Mouse (Mus musculus): ENCODE measurements around the gene Gm4894. TPM values are rescaled to one million over a fixed set of nuclear protein-coding genes. Genes with fewer than 3 reads are reported as not detected.

The Gm4894 gene
- polyA plus RNA-seq, 1 experiment from 2014 or later, result not detected

DNA sequence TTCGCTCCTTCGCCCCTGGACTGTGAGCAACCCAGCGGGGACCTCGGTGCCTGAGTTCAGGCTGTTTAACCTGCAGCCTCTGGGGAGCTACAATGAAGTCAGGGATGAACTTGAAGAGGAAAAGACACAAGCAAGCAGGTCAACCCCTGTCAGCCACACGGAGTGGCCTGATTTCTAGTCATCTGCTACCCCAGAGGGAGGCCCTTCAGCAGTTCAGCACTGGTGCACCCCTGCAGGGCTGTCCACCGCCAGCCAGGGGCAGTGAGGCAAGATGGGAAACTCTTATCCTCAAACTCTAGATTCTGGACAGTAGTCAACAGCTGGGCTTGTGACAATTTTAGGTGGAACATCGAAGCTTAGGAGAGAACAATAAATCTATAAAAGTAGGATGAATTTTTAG lies 18.6 kb downstream of the Gm4894 start:
- 70% methylated on average over 7 of the region's 7 CpGs for WGBS
- H3K4me3 ChIP-seq (ENCODE audit: low read depth, low read length), result no peak overlapping the region
- no peaks in the 10 kb centered on the region for H3K4me1 ChIP-seq (replicated peaks; ENCODE audit: control insufficient read depth, insufficient read depth, low read length)
- H3K27ac ChIP-seq (ENCODE audit: low read depth, low read length), result no peak overlapping the region
- no peaks in the 10 kb centered on the region for H3K27me3 ChIP-seq (replicated peaks; ENCODE audit: control insufficient read depth, insufficient read depth, low read length)
- ATAC-seq (replicated peaks; ENCODE audit: low FRiP score) (no peak), DNase-seq (ENCODE audit: low spot score) (no peak)
- no peaks in the 10 kb centered on the region for H3K36me3 ChIP-seq (ENCODE audit: control insufficient read depth, insufficient read depth, low read length)
- H3K9me3 ChIP-seq (ENCODE audit: control insufficient read depth, low read length), result no peaks in the 10 kb centered on the region
- H3K4me2 ChIP-seq, result no peak overlapping the region
- H3K9ac ChIP-seq (ENCODE audit: low read depth, low read length), result no peak overlapping the region

- ATAC-seq (replicated peaks; ENCODE audit: low FRiP score) (no peak), DNase-seq (ENCODE audit: low spot score) (no peak)
- 70% methylated on average over 7 of the region's 7 CpGs for WGBS
- no peak overlapping the region for H3K9ac ChIP-seq (ENCODE audit: low read depth, low read length)
- no peak overlapping the region for H3K4me3 ChIP-seq (ENCODE audit: low read depth, low read length)
- no peak overlapping the region for H3K4me2 ChIP-seq
- H3K36me3 ChIP-seq (ENCODE audit: control insufficient read depth, insufficient read depth, low read length), result no peaks in the 10 kb centered on the region
- H3K4me1 ChIP-seq (replicated peaks; ENCODE audit: control insufficient read depth, insufficient read depth, low read length), result no peaks in the 10 kb centered on the region
- H3K27ac ChIP-seq (ENCODE audit: low read depth, low read length), result no peak overlapping the region
- H3K27me3 ChIP-seq (replicated peaks; ENCODE audit: control insufficient read depth, insufficient read depth, low read length), result no peaks in the 10 kb centered on the region
- H3K9me3 ChIP-seq (ENCODE audit: control insufficient read depth, low read length), result no peaks in the 10 kb centered on the region
These were observed 23.2 kb downstream of the Gm4894 start for GRCm38 (mm10) chr9:49273566-49273965.

- Histone ChIP-seq H3K4me3 (ENCODE audit: low read depth, low read length) (no peak overlapping the region), H3K4me1 (replicated peaks; ENCODE audit: control insufficient read depth, insufficient read depth, low read length) (no peaks in the 10 kb centered on the region), H3K9ac (ENCODE audit: low read depth, low read length) (no peak overlapping the region), H3K36me3 (ENCODE audit: control insufficient read depth, insufficient read depth, low read length) (no peaks in the 10 kb centered on the region), H3K4me2 (no peak overlapping the region), H3K9me3 (ENCODE audit: control insufficient read depth, low read length) (no peaks in the 10 kb centered on the region), H3K27ac (ENCODE audit: low read depth, low read length) (no peak overlapping the region), H3K27me3 (replicated peaks; ENCODE audit: control insufficient read depth, insufficient read depth, low read length) (no peaks in the 10 kb centered on the region)
- DNase-seq (ENCODE audit: low spot score) (no peak), ATAC-seq (replicated peaks; ENCODE audit: low FRiP score) (no peak)
- WGBS, result 64% methylated on average over 4 of the region's 4 CpGs
These were observed 25.6 kb downstream of the Gm4894 start for GRCm38 (mm10) chr9:49275976-49276375.

GRCm38 (mm10) chr9:49276542-49277334 lies 26.4 kb downstream of the Gm4894 start:
- no peak overlapping the region for H3K9ac ChIP-seq (ENCODE audit: low read depth, low read length)
- H3K27ac ChIP-seq (ENCODE audit: low read depth, low read length), result no peak overlapping the region
- DNase-seq (ENCODE audit: low spot score) (no peak), ATAC-seq (replicated peaks; ENCODE audit: low FRiP score) (no peak)
- no peaks in the 10 kb centered on the region for H3K9me3 ChIP-seq (ENCODE audit: control insufficient read depth, low read length)
- 80% methylated on average over 11 of the region's 11 CpGs for WGBS
- H3K4me1 ChIP-seq (replicated peaks; ENCODE audit: control insufficient read depth, insufficient read depth, low read length), result no peaks in the 10 kb centered on the region
- H3K4me2 ChIP-seq, result no peak overlapping the region
- no peaks in the 10 kb centered on the region for H3K27me3 ChIP-seq (replicated peaks; ENCODE audit: control insufficient read depth, insufficient read depth, low read length)
- H3K4me3 ChIP-seq (ENCODE audit: low read depth, low read length), result no peak overlapping the region
- no peaks in the 10 kb centered on the region for H3K36me3 ChIP-seq (ENCODE audit: control insufficient read depth, insufficient read depth, low read length)

DNA sequence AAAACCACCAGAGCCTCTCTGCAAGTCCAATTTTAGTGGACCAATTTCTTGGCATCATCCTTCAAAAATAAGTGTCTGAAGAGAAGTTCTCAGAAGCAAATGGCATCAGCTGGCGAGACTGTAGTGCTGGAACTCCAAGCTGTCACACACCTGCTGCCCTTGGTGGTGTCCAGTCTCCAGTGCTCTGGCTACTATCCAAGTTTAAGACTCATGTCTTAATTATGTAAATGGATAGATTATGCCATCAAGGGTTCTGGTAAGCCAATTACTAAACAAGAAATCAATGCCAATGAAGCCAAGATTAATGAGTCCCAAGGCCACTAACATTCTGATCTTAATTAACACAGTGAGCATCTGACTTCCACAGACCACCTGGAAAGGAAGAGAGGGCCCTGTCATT lies 44.8 kb downstream of the Gm4894 start:
- H3K4me3 ChIP-seq (ENCODE audit: low read depth, low read length), result no peak overlapping the region
- H3K36me3 ChIP-seq (ENCODE audit: control insufficient read depth, insufficient read depth, low read length), result no peaks in the 10 kb centered on the region
- H3K9me3 ChIP-seq (ENCODE audit: control insufficient read depth, low read length), result no peaks in the 10 kb centered on the region
- WGBS, result 73% methylated on average over 1 of the region's 1 CpGs
- ATAC-seq (replicated peaks; ENCODE audit: low FRiP score) (no peak), DNase-seq (ENCODE audit: low spot score) (no peak)
- no peak overlapping the region for H3K9ac ChIP-seq (ENCODE audit: low read depth, low read length)
- H3K27me3 ChIP-seq (replicated peaks; ENCODE audit: control insufficient read depth, insufficient read depth, low read length), result no peaks in the 10 kb centered on the region
- H3K27ac ChIP-seq (ENCODE audit: low read depth, low read length), result no peak overlapping the region
- H3K4me1 ChIP-seq (replicated peaks; ENCODE audit: control insufficient read depth, insufficient read depth, low read length), result no peaks in the 10 kb centered on the region
- no peak overlapping the region for H3K4me2 ChIP-seq

DNA sequence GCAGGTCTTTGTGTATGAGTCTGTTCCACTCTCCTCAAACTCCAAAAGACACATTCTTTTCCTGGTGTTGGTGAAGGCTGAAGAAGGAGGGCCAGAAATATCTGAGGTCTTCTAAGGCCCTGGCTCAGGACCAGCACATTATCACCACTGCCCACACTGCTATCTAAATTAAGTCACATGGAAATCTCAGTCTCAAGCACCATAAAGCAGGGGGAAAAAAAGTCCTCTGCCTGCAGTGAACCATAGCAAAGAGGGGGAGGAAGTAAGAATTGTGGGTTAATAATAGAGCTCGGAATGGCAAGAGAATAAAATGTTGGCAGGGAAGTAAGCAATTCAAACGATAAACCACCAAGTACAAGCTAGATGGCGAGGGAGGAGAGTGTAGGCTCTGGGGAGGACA lies 57.2 kb downstream of the Gm4894 start:
- no peak for ATAC-seq (replicated peaks; ENCODE audit: low FRiP score)

DNA sequence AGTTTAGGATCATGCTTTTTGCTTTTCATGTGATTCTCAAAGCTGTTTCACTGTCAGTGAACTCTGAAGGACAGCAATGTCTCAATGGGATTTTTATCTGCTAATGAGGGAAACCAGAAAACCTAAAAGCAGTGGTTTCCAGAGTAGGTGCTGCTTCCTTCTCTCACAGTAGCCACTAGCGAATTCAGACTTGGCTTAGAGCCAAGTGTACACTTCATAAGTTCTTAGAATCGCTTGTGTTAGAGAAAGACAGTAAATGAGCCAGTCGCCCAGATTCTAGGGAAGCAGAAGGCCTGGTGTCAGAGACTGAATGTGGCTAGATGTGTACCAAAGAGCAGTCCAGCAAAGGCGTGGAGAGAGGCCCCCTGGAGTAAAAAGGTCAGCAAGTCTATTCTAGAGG lies 60.5 kb downstream of the Gm4894 start:
- DNase-seq (ENCODE audit: low spot score) (no peak), ATAC-seq (replicated peaks; ENCODE audit: low FRiP score) (no peak)
- Histone ChIP-seq H3K9ac (ENCODE audit: low read depth, low read length) (no peak overlapping the region), H3K9me3 (ENCODE audit: control insufficient read depth, low read length) (no peaks in the 10 kb centered on the region), H3K4me3 (ENCODE audit: low read depth, low read length) (no peak overlapping the region), H3K27ac (ENCODE audit: low read depth, low read length) (no peak overlapping the region), H3K36me3 (ENCODE audit: control insufficient read depth, insufficient read depth, low read length) (no peaks in the 10 kb centered on the region), H3K4me2 (no peak overlapping the region), H3K27me3 (replicated peaks; ENCODE audit: control insufficient read depth, insufficient read depth, low read length) (no peaks in the 10 kb centered on the region), H3K4me1 (replicated peaks; ENCODE audit: control insufficient read depth, insufficient read depth, low read length) (no peaks in the 10 kb centered on the region)
- 70% methylated on average over 4 of the region's 4 CpGs for WGBS

More for the DNA sequence above, 57.2 kb downstream of the Gm4894 start:
- 62% methylated on average over 3 of the region's 3 CpGs for WGBS
- no peak overlapping the region for H3K9ac ChIP-seq (ENCODE audit: low read depth, low read length)
- no peaks in the 10 kb centered on the region for H3K27me3 ChIP-seq (replicated peaks; ENCODE audit: control insufficient read depth, insufficient read depth, low read length)
- no peak overlapping the region for H3K4me2 ChIP-seq
- no peak overlapping the region for H3K4me3 ChIP-seq (ENCODE audit: low read depth, low read length)
- no peaks in the 10 kb centered on the region for H3K4me1 ChIP-seq (replicated peaks; ENCODE audit: control insufficient read depth, insufficient read depth, low read length)
- DNase-seq (ENCODE audit: low spot score), result no peak
- H3K27ac ChIP-seq (ENCODE audit: low read depth, low read length), result no peak overlapping the region
- no peaks in the 10 kb centered on the region for H3K9me3 ChIP-seq (ENCODE audit: control insufficient read depth, low read length)
- H3K36me3 ChIP-seq (ENCODE audit: control insufficient read depth, insufficient read depth, low read length), result no peaks in the 10 kb centered on the region

DNA sequence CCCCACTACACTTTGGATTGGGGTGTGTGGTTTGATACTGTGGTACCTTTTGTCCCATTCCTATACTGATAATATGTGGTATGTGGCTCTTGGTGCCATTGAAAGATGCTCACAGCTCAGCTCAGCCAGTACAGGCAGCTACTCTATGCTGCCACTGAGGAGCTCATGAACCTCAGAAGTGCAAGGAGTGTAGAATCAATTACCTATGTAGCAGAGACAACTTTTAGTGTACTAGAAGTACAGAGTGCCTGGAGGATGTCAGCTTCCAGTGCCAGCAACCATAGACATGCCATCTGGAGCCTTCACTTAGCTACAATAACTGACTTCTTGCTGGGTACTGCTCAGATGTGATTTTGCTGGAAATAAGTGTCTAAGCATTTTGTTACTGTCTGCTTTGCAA lies 68.3 kb downstream of the Gm4894 start:
- ATAC-seq (replicated peaks; ENCODE audit: low FRiP score), result no peak

More for the DNA sequence above, 68.3 kb downstream of the Gm4894 start:
- H3K4me3 ChIP-seq (ENCODE audit: low read depth, low read length), result no peak overlapping the region
- H3K9me3 ChIP-seq (ENCODE audit: control insufficient read depth, low read length), result no peaks in the 10 kb centered on the region
- H3K4me2 ChIP-seq, result no peak overlapping the region
- no peak overlapping the region for H3K9ac ChIP-seq (ENCODE audit: low read depth, low read length)
- no peaks in the 10 kb centered on the region for H3K27me3 ChIP-seq (replicated peaks; ENCODE audit: control insufficient read depth, insufficient read depth, low read length)
- DNase-seq (ENCODE audit: low spot score), result no peak
- no peaks in the 10 kb centered on the region for H3K4me1 ChIP-seq (replicated peaks; ENCODE audit: control insufficient read depth, insufficient read depth, low read length)
- H3K36me3 ChIP-seq (ENCODE audit: control insufficient read depth, insufficient read depth, low read length), result no peaks in the 10 kb centered on the region
- no peak overlapping the region for H3K27ac ChIP-seq (ENCODE audit: low read depth, low read length)

Data from liver, embryonic 11.5 days (tissue).